Mouse (Mus musculus): ENCODE data around the gene Gkap1.

Gkap1 gene

GRCm38 (mm10) chr13:58275599-58275998 is at the start of gene Gkap1:
Gene Gkap1, minus strand, starts transcription at chr13:58275699.
- in situ Hi-C loops (cut with MboI; ENCODE audit: low pct_unique_long_range_greater_than_20kb in 1 of 2, low sequenced_read_pairs in 2 of 2, unreplicated experiment in 1 of 2), result loop anchor here in 1 of 2 experiments (25.0 kb wide), 1 partner anchor 262 kb away; no protein-coding TSS in a partner anchor

GRCm38 (mm10) chr13:58317768-58318167 is 42.3 kb upstream of the Gkap1 start:
- in situ Hi-C loops (cut with MboI; ENCODE audit: low pct_unique_long_range_greater_than_20kb in 1 of 2, low sequenced_read_pairs in 2 of 2, unreplicated experiment in 1 of 2), result no loop called here

GRCm38 (mm10) chr13:58314991-58315390 is 39.5 kb upstream of the Gkap1 start:
- in situ Hi-C loops (cut with MboI; ENCODE audit: low pct_unique_long_range_greater_than_20kb in 1 of 2, low sequenced_read_pairs in 2 of 2, unreplicated experiment in 1 of 2), result no loop called here

- in situ Hi-C loops (cut with MboI; ENCODE audit: low pct_unique_long_range_greater_than_20kb in 1 of 2, low sequenced_read_pairs in 2 of 2, unreplicated experiment in 1 of 2), result no loop called here
These were observed 38.3 kb upstream of the Gkap1 start for GRCm38 (mm10) chr13:58313758-58314157.

- in situ Hi-C loops (cut with MboI; ENCODE audit: low pct_unique_long_range_greater_than_20kb in 1 of 2, low sequenced_read_pairs in 2 of 2, unreplicated experiment in 1 of 2), result no loop called here
These were observed 35.9 kb upstream of the Gkap1 start for GRCm38 (mm10) chr13:58311351-58311750.

- in situ Hi-C loops (cut with MboI; ENCODE audit: low pct_unique_long_range_greater_than_20kb in 1 of 2, low sequenced_read_pairs in 2 of 2, unreplicated experiment in 1 of 2), result no loop called here
These were observed 34.0 kb upstream of the Gkap1 start for GRCm38 (mm10) chr13:58309499-58309898.

GRCm38 (mm10) chr13:58307453-58307852 is 32.0 kb upstream of the Gkap1 start:
- in situ Hi-C loops (cut with MboI; ENCODE audit: low pct_unique_long_range_greater_than_20kb in 1 of 2, low sequenced_read_pairs in 2 of 2, unreplicated experiment in 1 of 2), result no loop called here

GRCm38 (mm10) chr13:58305230-58305629 is 29.7 kb upstream of the Gkap1 start:
- in situ Hi-C loops (cut with MboI; ENCODE audit: low pct_unique_long_range_greater_than_20kb in 1 of 2, low sequenced_read_pairs in 2 of 2, unreplicated experiment in 1 of 2), result no loop called here

- in situ Hi-C loops (cut with MboI; ENCODE audit: low pct_unique_long_range_greater_than_20kb in 1 of 2, low sequenced_read_pairs in 2 of 2, unreplicated experiment in 1 of 2), result no loop called here
These were observed 27.1 kb upstream of the Gkap1 start for GRCm38 (mm10) chr13:58302421-58303145.

GRCm38 (mm10) chr13:58301961-58302360 is 26.5 kb upstream of the Gkap1 start:
- in situ Hi-C loops (cut with MboI; ENCODE audit: low pct_unique_long_range_greater_than_20kb in 1 of 2, low sequenced_read_pairs in 2 of 2, unreplicated experiment in 1 of 2), result no loop called here

GRCm38 (mm10) chr13:58298756-58299155 is 23.3 kb upstream of the Gkap1 start:
- in situ Hi-C loops (cut with MboI; ENCODE audit: low pct_unique_long_range_greater_than_20kb in 1 of 2, low sequenced_read_pairs in 2 of 2, unreplicated experiment in 1 of 2), result loop anchor here in 1 of 2 experiments (10.0 to 25.0 kb wide), 2 partner anchors 86 to 239 kb away; partner anchors contain the start of gene 2210016F16Rik

GRCm38 (mm10) chr13:58295582-58295981 is 20.1 kb upstream of the Gkap1 start:
- in situ Hi-C loops (cut with MboI; ENCODE audit: low pct_unique_long_range_greater_than_20kb in 1 of 2, low sequenced_read_pairs in 2 of 2, unreplicated experiment in 1 of 2), result loop anchor here in 1 of 2 experiments (10.0 to 25.0 kb wide), 2 partner anchors 89 to 242 kb away; partner anchors contain the start of gene 2210016F16Rik

GRCm38 (mm10) chr13:58292811-58293210 is 17.3 kb upstream of the Gkap1 start:
- in situ Hi-C loops (cut with MboI; ENCODE audit: low pct_unique_long_range_greater_than_20kb in 1 of 2, low sequenced_read_pairs in 2 of 2, unreplicated experiment in 1 of 2), result loop anchor here (5.0 to 25.0 kb wide), 3 partner anchors 92 to 254 kb away; partner anchors contain the start of gene 2210016F16Rik (in 1 of the 2)

GRCm38 (mm10) chr13:58289308-58289707 is 13.8 kb upstream of the Gkap1 start:
- in situ Hi-C loops (cut with MboI; ENCODE audit: low pct_unique_long_range_greater_than_20kb in 1 of 2, low sequenced_read_pairs in 2 of 2, unreplicated experiment in 1 of 2), result loop anchor here in 1 of 2 experiments (25.0 kb wide), 1 partner anchor 248 kb away; no protein-coding TSS in a partner anchor

GRCm38 (mm10) chr13:58287822-58288221 is 12.3 kb upstream of the Gkap1 start:
- in situ Hi-C loops (cut with MboI; ENCODE audit: low pct_unique_long_range_greater_than_20kb in 1 of 2, low sequenced_read_pairs in 2 of 2, unreplicated experiment in 1 of 2), result loop anchor here in 1 of 2 experiments (25.0 kb wide), 1 partner anchor 249 kb away; no protein-coding TSS in a partner anchor

GRCm38 (mm10) chr13:58283466-58283865 is 8.0 kb upstream of the Gkap1 start:
- in situ Hi-C loops (cut with MboI; ENCODE audit: low pct_unique_long_range_greater_than_20kb in 1 of 2, low sequenced_read_pairs in 2 of 2, unreplicated experiment in 1 of 2), result loop anchor here in 1 of 2 experiments (25.0 kb wide), 1 partner anchor 254 kb away; no protein-coding TSS in a partner anchor

- in situ Hi-C loops (cut with MboI; ENCODE audit: low pct_unique_long_range_greater_than_20kb in 1 of 2, low sequenced_read_pairs in 2 of 2, unreplicated experiment in 1 of 2), result loop anchor here in 1 of 2 experiments (25.0 kb wide), 1 partner anchor 255 kb away; no protein-coding TSS in a partner anchor
These were observed 6.4 kb upstream of the Gkap1 start for GRCm38 (mm10) chr13:58281936-58282335.

GRCm38 (mm10) chr13:58280528-58280927 is 5.0 kb upstream of the Gkap1 start:
- in situ Hi-C loops (cut with MboI; ENCODE audit: low pct_unique_long_range_greater_than_20kb in 1 of 2, low sequenced_read_pairs in 2 of 2, unreplicated experiment in 1 of 2), result loop anchor here in 1 of 2 experiments (25.0 kb wide), 1 partner anchor 257 kb away; no protein-coding TSS in a partner anchor

GRCm38 (mm10) chr13:58276256-58276655 is 757 bp upstream of the Gkap1 start:
- in situ Hi-C loops (cut with MboI; ENCODE audit: low pct_unique_long_range_greater_than_20kb in 1 of 2, low sequenced_read_pairs in 2 of 2, unreplicated experiment in 1 of 2), result loop anchor here in 1 of 2 experiments (25.0 kb wide), 1 partner anchor 261 kb away; no protein-coding TSS in a partner anchor

Measured in mouse embryonic stem cell (cell line).